Mouse (Mus musculus) neural tube, embryonic 10.5 days (tissue): ENCODE measurements around the gene Erich2.
A peak's percentile ranks its signal among the peaks of the same experiment; 100 is the strongest.

Source experiments
- DNase-seq: peaks from one replicate; pipeline ENCODE4 v3.0.0-alpha.2; 2017; ENCODE audit warnings: low spot score; ENCODE audit errors: extremely low spot score

Gene Erich2

DNA sequence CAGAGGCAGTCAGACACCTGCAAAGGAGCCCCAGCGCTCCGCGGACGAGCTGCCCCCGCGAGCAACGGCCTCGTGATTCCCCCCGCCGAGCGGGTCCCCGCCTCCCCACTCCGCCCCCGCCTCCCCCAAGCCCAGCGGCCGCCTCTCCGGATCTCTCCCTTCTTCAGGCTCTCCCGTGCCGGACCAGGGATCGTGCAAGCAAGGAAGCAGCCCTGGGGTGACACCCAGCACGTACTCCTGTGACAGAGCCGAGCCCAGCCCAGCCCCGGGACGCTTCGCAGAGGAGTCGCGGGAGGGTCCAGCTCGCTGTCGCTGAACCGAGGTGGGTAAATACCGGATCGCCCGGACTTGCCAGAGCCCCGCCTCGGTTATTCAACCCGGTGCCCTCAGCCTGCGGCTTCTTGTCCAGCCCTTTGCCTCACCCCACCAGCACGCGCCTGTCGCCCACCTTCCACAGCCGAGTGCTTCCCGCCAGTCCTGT is 53.4 kb downstream of the Erich2 start:
- peak; percentile 74 for DNase-seq

DNA sequence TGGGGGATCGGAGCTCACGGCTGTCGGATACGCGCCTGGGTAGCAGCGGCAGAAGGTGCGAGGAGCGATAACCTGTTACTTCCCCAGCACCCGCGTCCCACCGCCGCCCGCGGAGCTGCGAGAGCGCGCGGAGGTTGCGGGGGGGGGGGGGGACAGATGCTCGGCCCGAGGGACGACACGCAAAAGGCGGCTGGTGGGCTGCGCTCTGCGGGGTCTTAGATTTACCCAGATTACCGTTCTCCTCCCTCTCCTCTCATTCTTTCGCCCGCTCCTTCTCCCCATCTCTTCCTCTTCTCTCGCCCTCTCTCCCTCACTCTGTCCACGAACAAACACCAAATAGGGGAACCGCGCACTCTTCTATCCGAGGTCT is 54.0 kb downstream of the Erich2 start:
- no peak for DNase-seq

GRCm38 (mm10) chr2:70562981-70563671 is 54.5 kb downstream of the Erich2 start:
- peak; percentile 52 for DNase-seq

GRCm38 (mm10) chr2:70563721-70564645 is 55.4 kb downstream of the Erich2 start:
- DNase-seq = peak; percentile 48

GRCm38 (mm10) chr2:70564646-70565315 is 56.2 kb downstream of the Erich2 start:
- DNase-seq = peak; percentile 35

DNA sequence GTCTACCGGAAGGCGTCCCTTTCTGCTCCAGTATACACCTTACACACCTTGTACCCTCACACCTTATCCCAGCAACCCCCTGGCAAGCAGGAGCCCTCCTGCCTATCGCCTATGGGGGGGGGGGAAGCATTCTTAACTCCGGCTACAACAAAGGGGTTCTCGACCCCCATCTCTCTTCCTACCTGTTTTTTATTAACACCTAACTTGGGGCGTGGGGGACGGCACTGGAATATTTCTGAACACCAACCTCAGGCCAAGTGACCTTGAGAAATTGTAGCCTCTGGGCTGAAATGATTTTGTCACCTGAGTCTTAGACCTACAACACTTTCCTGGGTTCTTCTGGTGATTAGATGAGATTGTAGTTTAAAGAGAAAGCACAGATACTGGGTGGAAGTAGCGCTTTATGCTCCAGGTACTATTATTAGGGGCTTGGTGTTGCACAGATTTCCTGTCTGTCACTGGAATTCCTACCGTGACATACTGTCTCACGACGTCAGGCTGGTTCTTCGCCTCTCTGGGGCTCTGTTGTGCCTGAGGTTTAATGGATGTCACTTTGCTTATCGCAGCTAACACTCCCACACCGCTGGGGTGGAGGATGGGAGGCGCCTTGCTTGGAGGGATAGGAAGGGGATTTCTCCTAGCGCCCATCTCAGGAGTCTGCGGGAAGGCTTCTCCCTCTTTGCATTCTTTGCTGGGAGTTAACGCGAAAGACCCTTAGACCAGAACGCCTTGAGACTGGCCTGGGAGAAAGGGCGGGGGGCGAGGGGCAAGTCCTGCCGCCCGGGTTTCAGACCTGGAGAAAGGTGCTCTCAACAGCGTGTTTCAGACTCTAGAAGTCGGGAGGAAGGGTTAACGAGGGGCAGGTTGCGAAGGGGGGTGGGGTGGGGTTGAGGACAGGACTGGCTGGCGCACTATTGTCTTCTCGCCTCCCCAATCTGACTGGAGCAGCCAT is 57.3 kb downstream of the Erich2 start:
- peak; percentile 36 for DNase-seq

GRCm38 (mm10) chr2:70566603-70566981 is 58.0 kb downstream of the Erich2 start:
- DNase-seq = peak; percentile 46

GRCm38 (mm10) chr2:70567071-70567681 is 58.6 kb downstream of the Erich2 start:
- peak; percentile 65 for DNase-seq

DNA sequence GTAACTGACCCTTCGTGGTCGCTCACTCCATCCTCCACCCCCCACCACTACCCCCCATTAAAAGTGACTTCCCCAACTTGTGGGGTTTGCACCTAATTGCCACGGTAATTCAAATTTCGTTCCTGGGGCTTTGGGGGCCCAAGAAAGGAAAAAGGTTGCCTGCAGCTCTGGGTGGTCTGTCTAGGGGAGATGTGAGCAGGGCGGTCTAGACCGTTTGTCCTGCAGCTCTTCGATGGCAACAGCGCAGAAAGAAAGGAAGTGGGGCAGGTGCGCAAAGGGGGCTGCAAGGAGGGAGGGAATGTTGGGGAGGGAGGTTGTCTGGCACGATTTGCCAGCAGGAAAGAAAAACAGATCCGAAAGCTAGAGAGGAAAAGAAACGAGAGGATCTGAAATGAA is 59.1 kb downstream of the Erich2 start:
- DNase-seq = peak; percentile 36

- DNase-seq = peak; percentile 57
Measured at GRCm38 (mm10) chr2:70568198-70568941, 59.8 kb downstream of the Erich2 start.

- no peak for DNase-seq
Measured at GRCm38 (mm10) chr2:70571698-70572097, 63.1 kb downstream of the Erich2 start.

DNA sequence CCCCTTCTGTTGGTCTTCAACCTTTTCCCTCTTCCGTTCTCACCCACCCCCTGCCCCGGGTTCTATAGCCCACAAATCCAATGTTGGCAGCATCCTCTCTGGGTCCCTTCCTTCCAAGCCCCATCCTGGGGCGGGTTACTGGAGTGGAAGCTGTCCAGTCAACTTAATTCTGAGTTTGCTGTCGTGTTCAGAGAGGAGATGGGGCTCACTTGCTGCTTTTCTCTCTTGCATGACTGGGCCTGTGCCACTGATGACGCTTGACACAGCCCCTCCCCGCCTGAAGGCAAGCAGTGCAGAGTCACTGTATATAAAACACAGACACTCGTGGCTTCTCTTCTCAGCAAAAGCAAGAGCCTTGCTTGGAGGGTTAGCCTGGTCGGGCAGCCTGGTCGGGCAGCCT is 63.6 kb downstream of the Erich2 start:
- DNase-seq = no peak

GRCm38 (mm10) chr2:70573544-70574210 is 65.1 kb downstream of the Erich2 start:
- DNase-seq = no peak

- DNase-seq = no peak
Measured at GRCm38 (mm10) chr2:70588200-70588599, 79.6 kb downstream of the Erich2 start.
